Mouse (Mus musculus) forebrain, embryonic 11.5 days (tissue): ENCODE results near the gene Actg1. TPM values are rescaled to one million over a fixed set of nuclear protein-coding genes. Genes with fewer than 3 reads are reported as not detected.
A peak's percentile ranks its signal among the peaks of the same experiment; 100 is the strongest.

Experiments
- ATAC-seq: fragments of 200-750 bp; cut with Nextera tagmentation; replicated peaks from 2 replicates; pipeline ENCODE4 v1.8.0; 2017; ENCODE audit warnings: moderate TSS enrichment; ENCODE audit not compliant: low FRiP score
- DNase-seq: peaks from one replicate; pipeline ENCODE4 v3.0.0-alpha.2; 2017; ENCODE audit warnings: low spot score
- H3K27ac ChIP-seq: fragments of 300-500 bp; sonication (generic); 2 replicates; pipeline ENCODE4 v1.5.1; 2014; ENCODE audit warnings: low read depth, low read length
- H3K27me3 ChIP-seq: fragments of 300-500 bp; sonication (generic); 2 replicates; pipeline ENCODE4 v1.6.1; 2014; ENCODE audit warnings: mild to moderate bottlenecking, low read length, mixed read lengths; ENCODE audit not compliant: control insufficient read depth, insufficient read depth
- H3K36me3 ChIP-seq: fragments of 300-500 bp; sonication (generic); 2 replicates; pipeline ENCODE4 v1.6.1; 2014; ENCODE audit warnings: mild to moderate bottlenecking, low read length, moderate library complexity, mixed read lengths; ENCODE audit not compliant: control insufficient read depth, insufficient read depth
- H3K4me1 ChIP-seq: fragments of 300-500 bp; sonication (generic); replicated peaks from 2 replicates; pipeline ENCODE4 v1.6.1; 2014; ENCODE audit warnings: low read length, mixed read lengths; ENCODE audit not compliant: control insufficient read depth, insufficient read depth
- H3K4me2 ChIP-seq: fragments of 300-500 bp; sonication (generic); 2 replicates; pipeline ENCODE4 v1.6.1; 2014; ENCODE audit warnings: low read depth, mild to moderate bottlenecking, low read length, moderate library complexity, mixed read lengths; ENCODE audit not compliant: severe bottlenecking
- H3K4me3 ChIP-seq: fragments of 300-500 bp; sonication (generic); 2 replicates; pipeline ENCODE4 v1.5.1; 2014; ENCODE audit warnings: low read depth, low read length
- H3K9ac ChIP-seq: fragments of 300-500 bp; sonication (generic); 2 replicates; pipeline ENCODE4 v1.6.1; 2014; ENCODE audit warnings: low read length
- H3K9me3 ChIP-seq: fragments of 300-500 bp; sonication (generic); 2 replicates; pipeline ENCODE4 v1.6.1; 2016; ENCODE audit warnings: low read length, mixed read lengths; ENCODE audit not compliant: control insufficient read depth
- WGBS: fragments of 180-500 bp; shearing (Covaris S2); extraction: QIAGEN DNeasy Blood & Tissue Kit; methylation state at CpG from one replicate; pipeline ENCODE4 v1.1.7; 2014; 5-methylcytosine and 5-hydroxymethylcytosine counted together
- polyA plus RNA-seq: library from polyadenylated mRNA; unstranded; fragments of >200 nt; fragmentation: Nextera tagmentation; extraction: Ambion mirVana; gene quantifications from 2 replicates; pipeline ENCODE4 v1.2.1, GENCODE M21; 2014

Actg1 gene
- polyA plus RNA-seq, 1 experiment from 2014 or later = 2,808 TPM

DNA sequence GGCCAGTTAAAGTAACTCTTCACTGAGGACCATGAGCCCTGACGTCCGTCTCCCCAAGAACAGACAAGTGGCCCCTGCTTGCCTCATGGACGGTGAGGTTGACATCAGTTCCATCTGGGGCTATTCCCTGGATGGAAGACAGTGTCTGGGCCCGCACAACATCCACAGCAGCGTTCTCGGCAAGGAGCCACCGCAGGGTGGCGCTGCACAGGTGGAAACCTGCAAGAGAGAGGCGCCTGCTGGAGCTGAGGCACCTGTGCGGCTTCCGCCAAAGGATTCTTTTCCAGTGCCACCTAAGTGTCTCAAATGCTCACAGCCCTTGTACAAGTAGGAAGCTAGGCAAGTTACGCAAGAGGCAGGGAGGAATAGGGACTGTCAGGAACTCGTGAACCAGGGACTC lies 24.7 kb upstream of the Actg1 start:
- no peak for ATAC-seq
- 61% methylated on average over 13 of the region's 13 CpGs for WGBS

GRCm38 (mm10) chr11:120369656-120370055 lies 21.3 kb upstream of the Actg1 start:
- ATAC-seq (peak; percentile 53; the same call in 1 of the 2 replicates), DNase-seq (peak; percentile 82)
- H3K27me3 ChIP-seq = 0 out of 2 replicates have a peak, but pooled peaks cover 2% of the 10 kb centered on the region
- H3K9ac ChIP-seq = no peak overlapping the region; the same call in 1 of the 2 replicates
- H3K9me3 ChIP-seq = no peaks in the 10 kb centered on the region
- H3K27ac ChIP-seq = no peak overlapping the region
- no peaks in the 10 kb centered on the region; the same call in 1 of the 2 replicates for H3K4me1 ChIP-seq
- H3K4me2 ChIP-seq = no peak overlapping the region
- no peaks in the 10 kb centered on the region; the same call in 1 of the 2 replicates for H3K36me3 ChIP-seq
- 36% methylated on average over 8 of the region's 8 CpGs for WGBS
- no peak overlapping the region for H3K4me3 ChIP-seq

More for the DNA sequence above, 24.7 kb upstream of the Actg1 start:
- Histone ChIP-seq H3K9ac (no peak overlapping the region), H3K9me3 (no peaks in the 10 kb centered on the region), H3K4me1 (peaks cover 9% of the 10 kb centered on the region), H3K36me3 (peaks cover 5% of the 10 kb centered on the region), H3K4me3 (no peak overlapping the region), H3K4me2 (no peak overlapping the region), H3K27me3 (no peaks in the 10 kb centered on the region), H3K27ac (no peak overlapping the region)
- DNase-seq = no peak

GRCm38 (mm10) chr11:120366443-120367027 lies 18.2 kb upstream of the Actg1 start:
- H3K27me3 ChIP-seq = 0 out of 2 replicates have a peak, but pooled peaks cover 2% of the 10 kb centered on the region
- no peak overlapping the region for H3K4me2 ChIP-seq

GRCm38 (mm10) chr11:120362891-120363290 lies 14.5 kb upstream of the Actg1 start:
- ATAC-seq = no peak
- no peaks in the 10 kb centered on the region for H3K9me3 ChIP-seq
- 0 out of 2 replicates have a peak, but pooled peaks cover 2% of the 10 kb centered on the region for H3K27me3 ChIP-seq
- DNase-seq = no peak
- no peaks in the 10 kb centered on the region for H3K36me3 ChIP-seq
- no peak overlapping the region for H3K4me3 ChIP-seq
- H3K4me2 ChIP-seq = no peak overlapping the region
- no peak overlapping the region for H3K27ac ChIP-seq
- H3K9ac ChIP-seq = no peak overlapping the region
- peaks cover 7% of the 10 kb centered on the region for H3K4me1 ChIP-seq
- WGBS = 85% methylated on average over 6 of the region's 6 CpGs

More at GRCm38 (mm10) chr11:120366443-120367027, 18.2 kb upstream of the Actg1 start:
- no peak overlapping the region for H3K9ac ChIP-seq
- no peaks in the 10 kb centered on the region for H3K36me3 ChIP-seq
- H3K4me3 ChIP-seq = no peak overlapping the region
- 36% methylated on average over 7 of the region's 7 CpGs for WGBS
- H3K27ac ChIP-seq = no peak overlapping the region
- H3K9me3 ChIP-seq = no peaks in the 10 kb centered on the region
- ATAC-seq (no peak), DNase-seq (no peak)
- H3K4me1 ChIP-seq = no peaks in the 10 kb centered on the region; the same call in 1 of the 2 replicates

DNA sequence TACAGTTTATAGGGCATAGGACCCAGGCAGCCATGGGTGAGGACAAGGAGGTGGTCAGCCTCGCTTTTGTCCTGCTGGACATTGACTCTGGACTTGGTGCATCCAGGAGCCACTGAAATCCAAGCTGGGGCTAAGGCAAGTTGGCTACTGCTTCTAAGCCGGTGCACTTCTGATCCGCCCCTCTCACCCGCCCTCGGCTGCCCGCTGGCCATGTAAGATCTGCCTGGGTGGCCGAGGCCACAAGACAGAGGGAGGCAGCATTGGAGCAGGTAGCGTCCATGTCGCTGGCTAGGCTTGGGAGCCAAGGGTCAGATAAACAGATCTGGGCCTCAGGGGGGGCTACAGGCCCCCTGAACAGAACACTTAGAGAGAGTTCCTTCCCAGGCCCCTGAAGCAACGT lies 13.0 kb upstream of the Actg1 start, which contains the start of gene Fscn2:
TSS of gene Fscn2 (plus strand) at position 240 of the 400 bp plus-strand sequence.
- 65% methylated on average over 10 of the region's 10 CpGs for WGBS
- Histone ChIP-seq H3K27ac (no peak within 1 kb of the TSS), H3K27me3 (0 out of 2 replicates have a peak, but pooled peaks cover 2% of the 10 kb centered on the region), H3K4me1 (peaks cover 10% of the 10 kb centered on the region), H3K36me3 (no peaks in the 10 kb centered on the region), H3K9me3 (no peaks in the 10 kb centered on the region), H3K9ac (no peak within 1 kb of the TSS), H3K4me3 (no peak within 1 kb of the TSS), H3K4me2 (no peak within 1 kb of the TSS)
- no peak for DNase-seq
- no peak for ATAC-seq

- WGBS = 85% methylated on average over 5 of the region's 5 CpGs
- H3K4me3 ChIP-seq = no peak overlapping the region
Observed at GRCm38 (mm10) chr11:120360755-120361154, 12.4 kb upstream of the Actg1 start.

GRCm38 (mm10) chr11:120360062-120360461 lies 11.7 kb upstream of the Actg1 start:
- H3K27me3 ChIP-seq = 0 out of 2 replicates have a peak, but pooled peaks cover 2% of the 10 kb centered on the region
- no peak overlapping the region for H3K27ac ChIP-seq
- no peak overlapping the region for H3K9ac ChIP-seq
- no peak for ATAC-seq
- peaks cover 10% of the 10 kb centered on the region for H3K4me1 ChIP-seq
- WGBS = 66% methylated on average over 8 of the region's 8 CpGs
- no peak overlapping the region for H3K4me3 ChIP-seq
- no peaks in the 10 kb centered on the region for H3K36me3 ChIP-seq
- no peak for DNase-seq
- H3K4me2 ChIP-seq = no peak overlapping the region
- H3K9me3 ChIP-seq = no peaks in the 10 kb centered on the region

More at GRCm38 (mm10) chr11:120360755-120361154, 12.4 kb upstream of the Actg1 start:
- no peak for ATAC-seq
- H3K4me2 ChIP-seq = no peak overlapping the region
- H3K36me3 ChIP-seq = no peaks in the 10 kb centered on the region
- H3K9ac ChIP-seq = no peak overlapping the region
- H3K27ac ChIP-seq = no peak overlapping the region
- H3K4me1 ChIP-seq = peaks cover 10% of the 10 kb centered on the region
- no peaks in the 10 kb centered on the region for H3K9me3 ChIP-seq
- H3K27me3 ChIP-seq = 0 out of 2 replicates have a peak, but pooled peaks cover 2% of the 10 kb centered on the region
- no peak for DNase-seq

DNA sequence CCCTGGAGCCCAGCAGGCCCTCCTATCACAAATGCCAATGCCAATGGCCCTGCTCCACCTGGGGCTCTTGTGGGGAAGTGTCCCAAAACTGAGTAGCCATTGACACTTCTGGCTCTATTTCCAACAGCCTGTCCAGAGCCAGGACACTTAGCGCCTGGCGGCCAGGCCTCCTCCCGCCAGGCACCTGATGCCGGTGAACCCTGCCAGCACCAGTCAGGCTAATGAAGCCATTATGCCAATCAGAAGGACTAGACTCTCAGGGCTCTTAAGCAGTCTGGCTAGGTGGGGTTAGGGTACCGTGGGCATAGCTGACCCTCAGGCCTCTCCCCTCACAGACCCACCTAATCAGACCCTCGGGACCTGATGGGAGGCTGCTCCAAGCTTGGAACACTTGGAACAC lies 11.0 kb upstream of the Actg1 start:
- 85% methylated on average over 6 of the region's 6 CpGs for WGBS
- no peaks in the 10 kb centered on the region for H3K27me3 ChIP-seq
- DNase-seq = no peak

More for the DNA sequence above, 11.0 kb upstream of the Actg1 start:
- no peak overlapping the region for H3K4me3 ChIP-seq
- no peak overlapping the region for H3K27ac ChIP-seq
- peaks cover 10% of the 10 kb centered on the region for H3K4me1 ChIP-seq
- no peak overlapping the region for H3K4me2 ChIP-seq
- no peak for ATAC-seq
- H3K36me3 ChIP-seq = no peaks in the 10 kb centered on the region
- H3K9me3 ChIP-seq = no peaks in the 10 kb centered on the region
- no peak overlapping the region for H3K9ac ChIP-seq
